Mouse (Mus musculus) WW6 (cell line): ENCODE measurements at regions not wholly inside any gene's neighbourhood (a gene's known extent, or its start where the extent isn't known, plus 50 kb on each side); places are given as distances from the start of the nearest gene placed in this dataset.
"Not testable (repeated sequence)": the region's sequence is repeated elsewhere in the genome, so short reads cannot be mapped to it uniquely, and the experiment has no call there.

Experiments used
- DNase-seq: peaks from one replicate; pipeline ENCODE4 v3.0.0-alpha.2; 2013; ENCODE audit warnings: low read depth, low spot score

- DNase-seq = no peak
These were observed 122.1 kb downstream of the Zfp36l1 start for GRCm38 (mm10) chr12:79990751-79991150.

GRCm38 (mm10) chr12:79989582-79990110, 123.2 kb downstream of the Zfp36l1 start:
- DNase-seq = no peak

GRCm38 (mm10) chr12:79988401-79989358, 124.1 kb downstream of the Zfp36l1 start:
- DNase-seq = no peak

GRCm38 (mm10) chr12:79986241-79986976, 126.4 kb downstream of the Zfp36l1 start:
- no peak for DNase-seq

GRCm38 (mm10) chr12:79984985-79985747, 127.6 kb downstream of the Zfp36l1 start:
- no peak for DNase-seq

GRCm38 (mm10) chr12:79984025-79984790, 128.6 kb downstream of the Zfp36l1 start:
- DNase-seq = no peak

- no peak for DNase-seq
These were observed 129.6 kb downstream of the Zfp36l1 start for GRCm38 (mm10) chr12:79983232-79983631.

- DNase-seq = not testable (repeated sequence)
These were observed 130.3 kb downstream of the Zfp36l1 start for GRCm38 (mm10) chr12:79982497-79982896.

GRCm38 (mm10) chr12:79980711-79981110, 132.1 kb downstream of the Zfp36l1 start:
- DNase-seq = no peak

GRCm38 (mm10) chr12:79977136-79977535, 135.7 kb downstream of the Zfp36l1 start:
- DNase-seq = no peak

GRCm38 (mm10) chr12:79975466-79976239, 137.2 kb downstream of the Zfp36l1 start:
- DNase-seq = no peak

GRCm38 (mm10) chr12:79975050-79975449, 137.8 kb downstream of the Zfp36l1 start:
- DNase-seq = no peak

GRCm38 (mm10) chr12:79974530-79974929, 138.3 kb downstream of the Zfp36l1 start:
- DNase-seq = no peak

GRCm38 (mm10) chr12:79973566-79974230, 139.1 kb downstream of the Zfp36l1 start:
- DNase-seq = no peak

- no peak for DNase-seq
These were observed 141.8 kb downstream of the Zfp36l1 start for GRCm38 (mm10) chr12:79970981-79971390.

GRCm38 (mm10) chr12:79970227-79970901, 142.4 kb downstream of the Zfp36l1 start:
- DNase-seq = no peak

- DNase-seq = no peak
These were observed 143.2 kb downstream of the Zfp36l1 start for GRCm38 (mm10) chr12:79969346-79970226.

- no peak for DNase-seq
These were observed 144.1 kb downstream of the Zfp36l1 start for GRCm38 (mm10) chr12:79968676-79969075.
